Mouse (Mus musculus) myocyte (in vitro differentiated cells): ENCODE measurements around the gene Klhl3. TPM values are rescaled to one million over a fixed set of nuclear protein-coding genes. Genes with fewer than 3 reads are reported as not detected.

Experiments
- H3K27me3 ChIP-seq: one replicate; pipeline ENCODE4 v1.6.1; 2011; ENCODE audit not compliant: control insufficient read depth, insufficient read depth, insufficient read length
- H3K36me3 ChIP-seq: one replicate; pipeline ENCODE4 v1.6.1; 2011; ENCODE audit not compliant: control insufficient read depth, insufficient read depth
- H3K4me2 ChIP-seq: one replicate; pipeline ENCODE4 v1.6.1; 2011; ENCODE audit warnings: low read depth, control low read depth
- H3K4me3 ChIP-seq: one replicate; pipeline ENCODE4 v1.5.1; 2011; ENCODE audit warnings: mild to moderate bottlenecking, control low read depth, moderate library complexity
- H3K79me2 ChIP-seq: one replicate; pipeline ENCODE4 v1.6.1; 2011; ENCODE audit not compliant: control insufficient read depth, insufficient read depth
- H3ac ChIP-seq: one replicate; pipeline ENCODE4 v1.6.1; 2011; ENCODE audit not compliant: control insufficient read depth, insufficient read length
- CEBPB ChIP-seq: IDR thresholded peaks from 2 replicates; pipeline ENCODE4 v1.6.1; 2011; ENCODE audit warnings: mild to moderate bottlenecking, moderate library complexity; ENCODE audit not compliant: poor library complexity, insufficient read depth, severe bottlenecking
- E2F4 ChIP-seq: IDR thresholded peaks from one replicate; pipeline ENCODE4 v1.6.1; 2011; ENCODE audit warnings: mild to moderate bottlenecking, control low read depth, moderate library complexity; ENCODE audit not compliant: insufficient read depth
- MAX ChIP-seq: IDR thresholded peaks from one replicate; pipeline ENCODE4 v1.6.1; 2011; ENCODE audit warnings: low read depth, mild to moderate bottlenecking, control low read depth
- MYOD1 ChIP-seq, 3 experiments: IDR thresholded peaks; one replicate each; pipeline ENCODE4 v1.6.1; 2011; ENCODE audit warnings: control low read depth in 2 of 3, low read depth in 2 of 3, mild to moderate bottlenecking in 2 of 3, moderate library complexity in 1 of 3; ENCODE audit not compliant: insufficient read length in 2 of 3, control insufficient read depth in 1 of 3
- MYOG ChIP-seq, 3 experiments: IDR thresholded peaks; one replicate each; pipeline ENCODE4 v1.6.1; 2011; ENCODE audit warnings: control low read depth in 2 of 3, low read depth in 2 of 3, mild to moderate bottlenecking in 2 of 3; ENCODE audit not compliant: insufficient read length in 2 of 3, control insufficient read depth in 1 of 3, insufficient read depth in 1 of 3
- POLR2A ChIP-seq: IDR thresholded peaks from one replicate; pipeline ENCODE4 v1.6.1; 2011; ENCODE audit warnings: low read depth, mild to moderate bottlenecking, control low read depth, moderate library complexity; ENCODE audit not compliant: insufficient read length
- POLR2AphosphoS2 ChIP-seq: IDR thresholded peaks from one replicate; pipeline ENCODE4 v1.6.1; 2011; ENCODE audit warnings: low read depth, control low read depth; ENCODE audit not compliant: insufficient read length
- REST ChIP-seq: IDR thresholded peaks from one replicate; pipeline ENCODE4 v1.6.1; 2011; ENCODE audit warnings: mild to moderate bottlenecking, control low read depth, moderate library complexity; ENCODE audit not compliant: insufficient read depth, insufficient read length
- SRF ChIP-seq: IDR thresholded peaks from one replicate; pipeline ENCODE4 v1.6.1; 2011; ENCODE audit warnings: low read depth; ENCODE audit not compliant: control insufficient read depth, insufficient read length
- TCF12 ChIP-seq: IDR thresholded peaks from one replicate; pipeline ENCODE4 v1.6.1; 2011; ENCODE audit warnings: mild to moderate bottlenecking, control low read depth; ENCODE audit not compliant: poor library complexity, insufficient read depth, severe bottlenecking
- TCF3 ChIP-seq: IDR thresholded peaks from one replicate; pipeline ENCODE4 v1.6.1; 2011; ENCODE audit warnings: low read depth, control low read depth; ENCODE audit not compliant: insufficient read length
- USF1 ChIP-seq: IDR thresholded peaks from one replicate; pipeline ENCODE4 v1.6.1; 2011; ENCODE audit warnings: low read depth, mild to moderate bottlenecking, control low read depth, moderate library complexity
- polyA plus RNA-seq: library from polyadenylated mRNA; unstranded; fragments of >200 nt; fragmentation: generic; extraction: Trizol; gene quantifications from one replicate; pipeline ENCODE4 v1.2.1, GENCODE M21; 2012; ENCODE audit warnings: missing spikeins

Klhl3 gene
- polyA plus RNA-seq, 1 experiment: 0.01 TPM

- H3K27me3 ChIP-seq: no peaks in the 10 kb centered on the region
Measured at GRCm38 (mm10) chr13:58128768-58129671, 15.6 kb upstream of the Klhl3 start.

GRCm38 (mm10) chr13:58128396-58128767 lies 15.0 kb upstream of the Klhl3 start, which contains the start of gene Hnrnpa0:
TSS of gene Hnrnpa0 (minus strand) at chr13:58128556.
- no peak for TF ChIP-seq E2F4
- TF ChIP-seq TCF3: no peak
- TF ChIP-seq MAX: no peak
- TF ChIP-seq MYOG (IDR thresholded peaks at IDR 0.05; ENCODE audit: control insufficient read depth in 1 of 3, insufficient read depth in 1 of 3, insufficient read length in 2 of 3, low read depth in 2 of 3): no peak
- TF ChIP-seq MYOD1 (IDR thresholded peaks at IDR 0.05; ENCODE audit: control insufficient read depth in 1 of 3, insufficient read length in 2 of 3, low read depth in 2 of 3): no peak
- TF ChIP-seq CEBPB: no peak
- peak; percentile 79 for TF ChIP-seq POLR2A
- TF ChIP-seq TCF12: no peak
- TF ChIP-seq USF1: no peak
- TF ChIP-seq POLR2AphosphoS2: peak; percentile 88
- TF ChIP-seq SRF: peak; percentile 21
- no peak for TF ChIP-seq REST
- Histone ChIP-seq H3K27me3 (no peaks in the 10 kb centered on the region), H3ac (peak within 1 kb of the TSS; percentile 99), H3K4me3 (peak within 1 kb of the TSS; percentile 61), H3K36me3 (no peaks in the 10 kb centered on the region), H3K4me2 (peak within 1 kb of the TSS; percentile 86), H3K79me2 (peaks cover 19% of the 10 kb centered on the region)

More at GRCm38 (mm10) chr13:58128768-58129671, 15.6 kb upstream of the Klhl3 start:
- Histone ChIP-seq H3ac (peak overlapping the region; percentile 99), H3K79me2 (peaks cover 19% of the 10 kb centered on the region), H3K36me3 (no peaks in the 10 kb centered on the region), H3K4me3 (peak overlapping the region; percentile 61), H3K4me2 (peak overlapping the region; percentile 86)
- TF ChIP-seq TCF3 (no peak), POLR2A (peak; percentile 68), MAX (no peak), MYOD1 (IDR thresholded peaks at IDR 0.05; ENCODE audit: control insufficient read depth in 1 of 3, insufficient read length in 2 of 3, low read depth in 2 of 3) (no peak), CEBPB (no peak), SRF (no peak), REST (no peak), USF1 (no peak), POLR2AphosphoS2 (peak; percentile 83), MYOG (IDR thresholded peaks at IDR 0.05; ENCODE audit: control insufficient read depth in 1 of 3, insufficient read depth in 1 of 3, insufficient read length in 2 of 3, low read depth in 2 of 3) (peak in 1 of 3 experiments; percentile 29), TCF12 (no peak), E2F4 (peak; percentile 33)

- TF ChIP-seq TCF3 (no peak), POLR2AphosphoS2 (peak; percentile 74), MYOG (IDR thresholded peaks at IDR 0.05; ENCODE audit: control insufficient read depth in 1 of 3, insufficient read depth in 1 of 3, insufficient read length in 2 of 3, low read depth in 2 of 3) (peak in 1 of 3 experiments; percentile 15), SRF (no peak), REST (no peak), MYOD1 (IDR thresholded peaks at IDR 0.05; ENCODE audit: control insufficient read depth in 1 of 3, insufficient read length in 2 of 3, low read depth in 2 of 3) (no peak), MAX (no peak), CEBPB (no peak), USF1 (no peak), E2F4 (no peak), POLR2A (peak; percentile 70)
- Histone ChIP-seq H3K4me2 (no peak overlapping the region), H3K36me3 (no peaks in the 10 kb centered on the region), H3K79me2 (peaks cover 19% of the 10 kb centered on the region), H3ac (peak overlapping the region; percentile 99), H3K4me3 (peak overlapping the region; percentile 61), H3K27me3 (no peaks in the 10 kb centered on the region)
Measured at GRCm38 (mm10) chr13:58127766-58128361, 14.5 kb upstream of the Klhl3 start.

- no peaks in the 10 kb centered on the region for H3K27me3 ChIP-seq
- TF ChIP-seq E2F4: no peak
- no peak for TF ChIP-seq MYOG (IDR thresholded peaks at IDR 0.05; ENCODE audit: control insufficient read depth in 1 of 3, insufficient read depth in 1 of 3, insufficient read length in 2 of 3, low read depth in 2 of 3)
- TF ChIP-seq MAX: no peak
- peak; percentile 50 for TF ChIP-seq POLR2A
- TF ChIP-seq SRF: no peak
- no peak for TF ChIP-seq TCF12
Measured at GRCm38 (mm10) chr13:58126862-58127765, 13.7 kb upstream of the Klhl3 start.

More at GRCm38 (mm10) chr13:58126862-58127765, 13.7 kb upstream of the Klhl3 start:
- Histone ChIP-seq H3K4me2 (peak overlapping the region; percentile 85), H3ac (peak overlapping the region; percentile 99), H3K79me2 (peaks cover 19% of the 10 kb centered on the region), H3K36me3 (no peaks in the 10 kb centered on the region), H3K4me3 (peak overlapping the region; percentile 61)
